Mouse (Mus musculus) ES-E14 (cell line): ENCODE measurements around the gene Erbb3. TPM values are rescaled to one million over a fixed set of nuclear protein-coding genes. Genes with fewer than 3 reads are reported as not detected.

Experiments used
- DNase-seq: peaks from one replicate; pipeline ENCODE4 v3.0.0-alpha.2; 2013; ENCODE audit warnings: low read depth, low spot score
- H3K27ac ChIP-seq: 2 replicates; pipeline ENCODE4 v1.5.1; 2012; ENCODE audit warnings: low read depth, mild to moderate bottlenecking, low read length, moderate library complexity, mixed read lengths; ENCODE audit not compliant: poor library complexity, insufficient read depth, severe bottlenecking
- H3K36me3 ChIP-seq: 2 replicates; pipeline ENCODE4 v1.6.1; 2012; ENCODE audit warnings: mild to moderate bottlenecking, low read length, moderate library complexity, mixed read lengths; ENCODE audit not compliant: control insufficient read depth, poor library complexity, insufficient read depth, severe bottlenecking
- H3K4me1 ChIP-seq, 2 experiments: fragments of 150-350 bp in 1 of 2; sonication (generic) in 1 of 2; 2 replicates each; pipeline ENCODE4 v1.6.1; 2012; ENCODE audit warnings: low read length in 2 of 2, mild to moderate bottlenecking in 1 of 2, mixed read lengths in 1 of 2; ENCODE audit not compliant: control insufficient read depth in 2 of 2, insufficient read depth in 2 of 2, poor library complexity in 1 of 2
- H3K4me3 ChIP-seq, 2 experiments: fragments of 150-350 bp in 1 of 2; sonication (generic) in 1 of 2; 2 replicates each; pipeline ENCODE4 v1.5.1; 2012; ENCODE audit warnings: low read length in 2 of 2, low read depth in 1 of 2, mild to moderate bottlenecking in 1 of 2, mixed read lengths in 1 of 2; ENCODE audit not compliant: insufficient read depth in 1 of 2, poor library complexity in 1 of 2, severe bottlenecking in 1 of 2
- H3K9ac ChIP-seq: 2 replicates; pipeline ENCODE4 v1.6.1; 2012; ENCODE audit warnings: low read depth, mild to moderate bottlenecking, low read length, mixed read lengths; ENCODE audit not compliant: poor library complexity, insufficient read depth, severe bottlenecking
- H3K9me3 ChIP-seq: fragments of 150-350 bp; sonication (generic); 2 replicates; pipeline ENCODE4 v1.6.1; 2012; ENCODE audit warnings: low read depth, mild to moderate bottlenecking, low read length; ENCODE audit not compliant: control insufficient read depth, insufficient read depth
- CHD2 ChIP-seq: IDR thresholded peaks from 2 replicates; pipeline ENCODE4 v1.6.1; 2014; ENCODE audit warnings: mild to moderate bottlenecking, low read depth, low read length, inconsistent platforms
- HCFC1 ChIP-seq: IDR thresholded peaks from 2 replicates; pipeline ENCODE4 v1.6.1; 2012; ENCODE audit warnings: low read length, inconsistent platforms, borderline replicate concordance; ENCODE audit not compliant: insufficient read depth
- MAFK ChIP-seq: IDR thresholded peaks from 2 replicates; pipeline ENCODE4 v1.6.1; 2014; ENCODE audit warnings: mild to moderate bottlenecking, low read depth, low read length, inconsistent platforms; ENCODE audit not compliant: insufficient read depth
- ZC3H11A ChIP-seq: IDR thresholded peaks from 2 replicates; pipeline ENCODE4 v1.6.1; 2012; ENCODE audit warnings: low read depth, mild to moderate bottlenecking, inconsistent platforms, low read length, borderline replicate concordance
- ZNF384 ChIP-seq: IDR thresholded peaks from 2 replicates; pipeline ENCODE4 v1.6.1; 2012; ENCODE audit warnings: low read depth, low read length, inconsistent platforms
- in situ Hi-C, 2 experiments: fragments of 600-800 bp; cut with MboI; formaldehyde crosslinking; loops; one replicate each; pipeline ENCODE4 v1.15.1; 2025; ENCODE audit warnings: low sequenced_read_pairs in 2 of 2, inconsistent platforms in 1 of 2; ENCODE audit not compliant: unreplicated experiment in 2 of 2
- total RNA-seq: library from RNA; depleted of rRNA; stranded (reverse); fragments of 300-350 nt; gene quantifications from 2 replicates; pipeline ENCODE4 v1.2.3, GENCODE M21; 2012

Erbb3 gene
- total RNA-seq, 1 experiment, result 24.9 TPM

GRCm38 (mm10) chr10:128587120-128587519 lies 2.3 kb downstream of the Erbb3 start:
- H3K9ac ChIP-seq, result peak overlapping the region; percentile 14; the same call in 1 of the 2 replicates
- H3K9me3 ChIP-seq, result no peaks in the 10 kb centered on the region
- H3K27ac ChIP-seq, result peak overlapping the region; percentile 26; the same call in 1 of the 2 replicates
- peaks cover 8% of the 10 kb centered on the region; the same call in 1 of the 2 replicates for H3K36me3 ChIP-seq
- in situ Hi-C loops, result no loop called here
- no peak overlapping the region for H3K4me3 ChIP-seq
- peaks cover 7 to 38% of the 10 kb centered on the region in 2 experiments for H3K4me1 ChIP-seq
- no peak for DNase-seq
- TF ChIP-seq HCFC1 (no peak), MAFK (no peak), CHD2 (no peak)

GRCm38 (mm10) chr10:128586546-128586945 lies 2.9 kb downstream of the Erbb3 start:
- H3K36me3 ChIP-seq, result peaks cover 8% of the 10 kb centered on the region; the same call in 1 of the 2 replicates
- peak overlapping the region; percentile 26; the same call in 1 of the 2 replicates for H3K27ac ChIP-seq
- H3K4me1 ChIP-seq, result peaks cover 7 to 38% of the 10 kb centered on the region in 2 experiments
- H3K9me3 ChIP-seq, result no peaks in the 10 kb centered on the region
- in situ Hi-C loops, result no loop called here
- no peak overlapping the region for H3K4me3 ChIP-seq
- TF ChIP-seq HCFC1 (no peak), CHD2 (no peak), ZC3H11A (no peak), MAFK (no peak), ZNF384 (no peak)
- DNase-seq, result no peak
- H3K9ac ChIP-seq, result peak overlapping the region; percentile 14; the same call in 1 of the 2 replicates

DNA sequence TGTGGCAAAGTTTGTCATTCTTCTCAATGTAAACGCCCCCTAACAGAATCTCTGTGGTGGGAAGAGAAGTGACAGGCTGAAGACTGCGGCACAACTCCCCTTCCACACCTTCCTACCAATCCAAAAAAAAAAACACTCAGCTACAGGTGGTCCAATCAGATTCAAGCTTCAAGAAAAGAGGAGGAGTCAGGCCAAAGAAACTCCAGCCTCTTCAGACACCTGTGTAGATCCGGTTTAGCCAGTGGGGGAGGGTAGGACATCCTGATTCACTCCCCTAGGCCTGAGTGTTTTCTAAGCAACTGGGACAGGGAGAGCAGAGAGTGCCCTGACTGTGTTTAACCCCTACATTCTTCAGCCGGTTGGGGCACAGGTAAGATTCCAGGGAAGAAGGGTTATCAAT lies 5.1 kb downstream of the Erbb3 start:
- Histone ChIP-seq H3K9me3 (no peaks in the 10 kb centered on the region), H3K4me1 (peaks cover 7 to 36% of the 10 kb centered on the region in 2 experiments), H3K36me3 (peaks cover 10% of the 10 kb centered on the region; the same call in 1 of the 2 replicates), H3K4me3 (peak overlapping the region; percentile 13 to 66), H3K27ac (peak overlapping the region; percentile 55; the same call in 1 of the 2 replicates), H3K9ac (peak overlapping the region; percentile 26; the same call in 1 of the 2 replicates)
- TF ChIP-seq HCFC1, result peak; percentile 52; the same call in 1 of the 2 replicates
- peak; percentile 95 for TF ChIP-seq ZNF384
- no peak for TF ChIP-seq ZC3H11A
- no peak for TF ChIP-seq MAFK
- peak; percentile 76 for TF ChIP-seq CHD2
- in situ Hi-C loops, result no loop called here
- peak; percentile 91 for DNase-seq

GRCm38 (mm10) chr10:128583644-128584043 lies 5.8 kb downstream of the Erbb3 start:
- TF ChIP-seq ZC3H11A, result no peak
- no peak for TF ChIP-seq HCFC1
- no peak for TF ChIP-seq ZNF384
- TF ChIP-seq CHD2, result no peak
- no peak for TF ChIP-seq MAFK
- no peak overlapping the region; the same call in 1 of the 2 replicates for H3K9ac ChIP-seq
- in situ Hi-C loops, result no loop called here
- no peaks in the 10 kb centered on the region for H3K9me3 ChIP-seq
- DNase-seq, result no peak
- peaks cover 15% of the 10 kb centered on the region for H3K36me3 ChIP-seq
- 0 out of 2 replicates have a peak overlapping the region, but pooled peaks have one; percentile 32 for H3K27ac ChIP-seq
- peak overlapping the region; percentile 13 to 66; a peak in 3 of 4 replicates for H3K4me3 ChIP-seq
- peaks cover 6 to 36% of the 10 kb centered on the region in 2 experiments; a peak in 3 of 4 replicates for H3K4me1 ChIP-seq

GRCm38 (mm10) chr10:128579731-128580130 lies 9.7 kb downstream of the Erbb3 start:
- TF ChIP-seq ZNF384 (no peak), MAFK (no peak), CHD2 (no peak), ZC3H11A (no peak), HCFC1 (no peak)
- Histone ChIP-seq H3K9ac (no peak overlapping the region), H3K4me1 (peaks cover under 1 to 14% of the 10 kb centered on the region in 2 experiments; a peak in 3 of 4 replicates), H3K36me3 (peaks cover 31% of the 10 kb centered on the region), H3K27ac (no peak overlapping the region), H3K9me3 (no peaks in the 10 kb centered on the region), H3K4me3 (no peak overlapping the region)
- in situ Hi-C loops, result no loop called here
- no peak for DNase-seq
